Mouse (Mus musculus) hindbrain, postnatal 0 days (tissue): ENCODE data around the gene Cd6. TPM values are rescaled to one million over a fixed set of nuclear protein-coding genes. Genes with fewer than 3 reads are reported as not detected.

ENCODE experiments used
- ATAC-seq: fragments of 200-750 bp; cut with Nextera tagmentation; 2 replicates; pipeline ENCODE4 v1.8.0; 2017; ENCODE audit warnings: mild to moderate bottlenecking, moderate TSS enrichment, moderate library complexity
- DNase-seq: peaks from one replicate; pipeline ENCODE4 v3.0.0-alpha.2; 2015; ENCODE audit warnings: low spot score
- H3K27ac ChIP-seq: fragments of 300-500 bp; sonication (generic); 2 replicates; pipeline ENCODE4 v1.5.1; 2014; ENCODE audit warnings: mild to moderate bottlenecking
- H3K27me3 ChIP-seq: fragments of 300-500 bp; sonication (generic); 2 replicates; pipeline ENCODE4 v1.6.1; 2014; ENCODE audit warnings: low read length, mixed read lengths; ENCODE audit not compliant: insufficient read depth
- H3K36me3 ChIP-seq: fragments of 300-500 bp; sonication (generic); 2 replicates; pipeline ENCODE4 v1.6.1; 2014; ENCODE audit warnings: low read length, mixed read lengths; ENCODE audit not compliant: insufficient read depth
- H3K4me1 ChIP-seq: fragments of 300-500 bp; sonication (generic); 2 replicates; pipeline ENCODE4 v1.6.1; 2014; ENCODE audit warnings: antibody characterized with exemption, low read length, mixed read lengths; ENCODE audit not compliant: insufficient read depth
- H3K4me2 ChIP-seq: fragments of 300-500 bp; sonication (generic); 2 replicates; pipeline ENCODE4 v1.6.1; 2014; ENCODE audit warnings: low read depth, mild to moderate bottlenecking, low read length, moderate library complexity, mixed read lengths
- H3K4me3 ChIP-seq: fragments of 300-500 bp; sonication (generic); 2 replicates; pipeline ENCODE4 v1.5.1; 2014; ENCODE audit warnings: low read length
- H3K9ac ChIP-seq: fragments of 300-500 bp; sonication (generic); replicated peaks from 2 replicates; pipeline ENCODE4 v1.6.1; 2014; ENCODE audit warnings: mild to moderate bottlenecking, low read length, moderate library complexity, mixed read lengths
- H3K9me3 ChIP-seq: fragments of 300-500 bp; sonication (generic); 2 replicates; pipeline ENCODE4 v1.6.1; 2016; ENCODE audit warnings: low read length, mixed read lengths
- CTCF ChIP-seq: IDR thresholded peaks from 2 replicates; pipeline ENCODE4 v1.5.1; 2016; ENCODE audit warnings: antibody characterized with exemption, control low read depth, low read depth
- WGBS: fragments of 180-500 bp; shearing (Covaris S2); extraction: QIAGEN DNeasy Blood & Tissue Kit; methylation state at CpG from one replicate; pipeline ENCODE4 v1.1.7; 2014; 5-methylcytosine and 5-hydroxymethylcytosine counted together
- polyA plus RNA-seq: library from polyadenylated mRNA; unstranded; fragments of >200 nt; fragmentation: Nextera tagmentation; extraction: Ambion mirVana; gene quantifications from 2 replicates; pipeline ENCODE4 v1.2.1, GENCODE M21; 2015
- total RNA-seq: library from RNA; depleted of rRNA; stranded (reverse); fragments of >200 nt; gene quantifications from 2 replicates; pipeline ENCODE4 v1.2.3, GENCODE M21; 2014

Gene Cd6
- total and polyA plus RNA-seq, 2 experiments from 2014 or later = not detected

GRCm38 (mm10) chr19:10847311-10848087 lies 17.6 kb upstream of the Cd6 start:
- H3K4me1 ChIP-seq = 0 out of 2 replicates have a peak, but pooled peaks cover 7% of the 10 kb centered on the region
- no peaks in the 10 kb centered on the region for H3K9me3 ChIP-seq
- ATAC-seq (0 out of 2 replicates have a peak, but pooled peaks have one; percentile 21), DNase-seq (peak; percentile 45)
- no peak for TF ChIP-seq CTCF
- H3K9ac ChIP-seq = no peak overlapping the region
- no peak overlapping the region for H3K4me3 ChIP-seq
- no peak overlapping the region for H3K4me2 ChIP-seq
- no peaks in the 10 kb centered on the region for H3K36me3 ChIP-seq
- WGBS = 21% methylated on average over 3 of the region's 3 CpGs
- no peaks in the 10 kb centered on the region for H3K27me3 ChIP-seq
- H3K27ac ChIP-seq = no peak overlapping the region

- 48% methylated on average over 7 of the region's 7 CpGs for WGBS
- Histone ChIP-seq H3K4me1 (0 out of 2 replicates have a peak, but pooled peaks cover 7% of the 10 kb centered on the region), H3K9ac (no peak overlapping the region), H3K36me3 (no peaks in the 10 kb centered on the region), H3K9me3 (no peaks in the 10 kb centered on the region), H3K27ac (no peak overlapping the region), H3K4me2 (no peak overlapping the region), H3K4me3 (no peak overlapping the region), H3K27me3 (no peaks in the 10 kb centered on the region)
- TF ChIP-seq CTCF = no peak
- peak; percentile 31 for DNase-seq
- ATAC-seq = no peak
Measured at GRCm38 (mm10) chr19:10846150-10846549, 16.3 kb upstream of the Cd6 start.

GRCm38 (mm10) chr19:10845454-10845853 lies 15.6 kb upstream of the Cd6 start:
- Histone ChIP-seq H3K4me3 (no peak overlapping the region), H3K27ac (no peak overlapping the region), H3K4me1 (0 out of 2 replicates have a peak, but pooled peaks cover 7% of the 10 kb centered on the region), H3K27me3 (no peaks in the 10 kb centered on the region), H3K4me2 (no peak overlapping the region), H3K36me3 (no peaks in the 10 kb centered on the region), H3K9me3 (no peaks in the 10 kb centered on the region), H3K9ac (no peak overlapping the region)
- no peak for TF ChIP-seq CTCF
- 83% methylated on average over 3 of the region's 3 CpGs for WGBS
- no peak for ATAC-seq
- DNase-seq = no peak

DNA sequence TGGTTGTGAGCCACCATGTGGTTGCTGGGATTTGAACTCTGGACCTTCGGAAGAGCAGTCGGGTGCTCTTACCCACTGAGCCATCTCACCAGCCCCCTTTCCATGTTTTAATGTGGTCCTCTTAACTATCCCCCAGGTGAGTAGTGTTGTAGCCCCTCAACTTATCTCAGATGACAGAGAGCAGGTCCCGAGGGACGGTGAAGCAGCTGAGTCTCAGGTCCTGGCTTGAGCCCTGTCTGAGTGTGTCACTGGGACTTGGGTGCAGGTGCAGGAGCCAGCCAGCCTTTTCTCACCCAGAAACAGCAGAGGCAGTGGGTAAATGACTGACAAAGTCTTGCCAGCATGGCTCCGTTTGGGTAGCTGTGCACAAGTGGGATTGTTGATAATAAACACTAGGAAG lies 14.3 kb upstream of the Cd6 start:
- DNase-seq (no peak), ATAC-seq (no peak)
- Histone ChIP-seq H3K4me3 (no peak overlapping the region), H3K9ac (no peak overlapping the region), H3K27me3 (no peaks in the 10 kb centered on the region), H3K27ac (no peak overlapping the region), H3K4me1 (0 out of 2 replicates have a peak, but pooled peaks cover 7% of the 10 kb centered on the region), H3K36me3 (no peaks in the 10 kb centered on the region), H3K9me3 (no peaks in the 10 kb centered on the region), H3K4me2 (no peak overlapping the region)
- 88% methylated on average over 5 of the region's 5 CpGs for WGBS
- TF ChIP-seq CTCF = no peak

GRCm38 (mm10) chr19:10842914-10843313 lies 13.1 kb upstream of the Cd6 start:
- ATAC-seq = no peak
- TF ChIP-seq CTCF = no peak
- WGBS = 48% methylated on average over 24 of the region's 24 CpGs
- Histone ChIP-seq H3K9me3 (no peaks in the 10 kb centered on the region), H3K9ac (no peak overlapping the region), H3K27me3 (no peaks in the 10 kb centered on the region), H3K4me3 (no peak overlapping the region), H3K27ac (no peak overlapping the region), H3K36me3 (no peaks in the 10 kb centered on the region), H3K4me1 (0 out of 2 replicates have a peak, but pooled peaks cover 7% of the 10 kb centered on the region), H3K4me2 (no peak overlapping the region)
- DNase-seq = no peak

- no peak for TF ChIP-seq CTCF
- no peaks in the 10 kb centered on the region for H3K27me3 ChIP-seq
- no peaks in the 10 kb centered on the region for H3K4me1 ChIP-seq
- no peak overlapping the region for H3K9ac ChIP-seq
- WGBS = 47% methylated on average over 16 of the region's 16 CpGs
- H3K27ac ChIP-seq = no peak overlapping the region
- no peak overlapping the region for H3K4me2 ChIP-seq
- H3K36me3 ChIP-seq = no peaks in the 10 kb centered on the region
- no peak overlapping the region for H3K4me3 ChIP-seq
- no peaks in the 10 kb centered on the region for H3K9me3 ChIP-seq
- ATAC-seq (no peak), DNase-seq (no peak)
Measured at GRCm38 (mm10) chr19:10841721-10842626, 12.1 kb upstream of the Cd6 start.
